Mouse (Mus musculus) ZHBTc4 (cell line): ENCODE results near the gene Cdh23.

ENCODE experiments used
- DNase-seq: peaks from one replicate; pipeline ENCODE4 v3.0.0-alpha.2; 2011; ENCODE audit warnings: low read depth, low spot score

Cdh23 gene

GRCm38 (mm10) chr10:60346056-60346455 is 350.2 kb downstream of the Cdh23 start:
- no peak for DNase-seq

- DNase-seq, result no peak
These were observed 352.2 kb downstream of the Cdh23 start for GRCm38 (mm10) chr10:60344111-60344510.

GRCm38 (mm10) chr10:60341528-60341927 is 354.8 kb downstream of the Cdh23 start:
- no peak for DNase-seq

- DNase-seq, result no peak
These were observed 361.3 kb downstream of the Cdh23 start for GRCm38 (mm10) chr10:60335021-60335420.

- no peak for DNase-seq
These were observed 361.7 kb downstream of the Cdh23 start for GRCm38 (mm10) chr10:60334583-60334982.

GRCm38 (mm10) chr10:60328963-60329650 is 367.2 kb downstream of the Cdh23 start:
- no peak for DNase-seq

GRCm38 (mm10) chr10:60316166-60316565 is 380.1 kb downstream of the Cdh23 start:
- DNase-seq, result no peak

- no peak for DNase-seq
These were observed 382.7 kb downstream of the Cdh23 start for GRCm38 (mm10) chr10:60313606-60314005.

GRCm38 (mm10) chr10:60310629-60311028 is 385.7 kb downstream of the Cdh23 start:
- no peak for DNase-seq

- DNase-seq, result peak; percentile 89
These were observed 391.2 kb downstream of the Cdh23 start for GRCm38 (mm10) chr10:60304854-60305628.

- no peak for DNase-seq
These were observed 392.9 kb downstream of the Cdh23 start for GRCm38 (mm10) chr10:60303419-60303818.

GRCm38 (mm10) chr10:60299636-60300035 is 396.7 kb downstream of the Cdh23 start:
- DNase-seq, result peak; percentile 67

- no peak for DNase-seq
These were observed 400.3 kb downstream of the Cdh23 start for GRCm38 (mm10) chr10:60296027-60296426.

- no peak for DNase-seq
These were observed 400.9 kb downstream of the Cdh23 start for GRCm38 (mm10) chr10:60295356-60295755.

- DNase-seq, result no peak
These were observed 401.7 kb downstream of the Cdh23 start for GRCm38 (mm10) chr10:60294621-60295020.

- DNase-seq, result no peak
These were observed 404.1 kb downstream of the Cdh23 start for GRCm38 (mm10) chr10:60292209-60292608.

GRCm38 (mm10) chr10:60290739-60291110 is 405.6 kb downstream of the Cdh23 start:
- no peak for DNase-seq

GRCm38 (mm10) chr10:60290026-60290738 is 406.1 kb downstream of the Cdh23 start:
- no peak for DNase-seq

GRCm38 (mm10) chr10:60289216-60289615 is 407.1 kb downstream of the Cdh23 start:
- no peak for DNase-seq

- DNase-seq, result no peak
These were observed 408.6 kb downstream of the Cdh23 start for GRCm38 (mm10) chr10:60287726-60288125.

GRCm38 (mm10) chr10:60287161-60287560 is 409.1 kb downstream of the Cdh23 start:
- DNase-seq, result no peak

GRCm38 (mm10) chr10:60286546-60286945 is 409.7 kb downstream of the Cdh23 start:
- DNase-seq, result no peak
